Mouse (Mus musculus): Measurements from ENCODE around the gene Armc9. TPM values are rescaled to one million over a fixed set of nuclear protein-coding genes. Genes with fewer than 3 reads are reported as not detected.

The Armc9 gene
- total and polyA plus RNA-seq, 3 experiments: 10.9 to 15.5 (median 15.1) TPM

GRCm38 (mm10) chr1:86216412-86216811 lies 61.8 kb downstream of the Armc9 start:
- peaks cover 2 to 29% of the 10 kb centered on the region in 2 experiments; a peak in 2 of 4 replicates for H3K4me1 ChIP-seq (ENCODE audit: control insufficient read depth in 1 of 2, insufficient read depth in 2 of 2)
- DNase-seq (ENCODE audit: extremely low read depth): no peak
- H3K4me3 ChIP-seq (replicated peaks in 1 of 3; ENCODE audit: low read depth in 2 of 3, low read length in 2 of 3, poor library complexity in 1 of 3): no peak overlapping the region
- dilution Hi-C loops (cut with MboI; ENCODE audit: extremely low pct_ligation_motif_present, extremely low pct_unique_long_range_greater_than_20kb, low sequenced_read_pairs): no loop called here
- no peak overlapping the region for H3K4me2 ChIP-seq (ENCODE audit: insufficient read depth, low read depth, poor library complexity, severe bottlenecking)
- no peaks in the 10 kb centered on the region for H3K27me3 ChIP-seq (replicated peaks)
- H3K27ac ChIP-seq (ENCODE audit: insufficient read depth, low read depth): no peak overlapping the region
- no peaks in the 10 kb centered on the region for H3K79me2 ChIP-seq (replicated peaks; ENCODE audit: control insufficient read depth, extremely low read depth, insufficient read depth, poor library complexity, severe bottlenecking)
- H3K9me3 ChIP-seq (replicated peaks; ENCODE audit: low read length): no peaks in the 10 kb centered on the region
- TF ChIP-seq CHD1 (IDR thresholded peaks at IDR 0.05; ENCODE audit: low read depth, low read length) (no peak), USF2 (conservative IDR thresholded peaks at IDR 0.05; ENCODE audit: low read depth, low read length) (no peak), MXI1 (IDR thresholded peaks at IDR 0.05; ENCODE audit: low read depth, low read length) (no peak), EP300 (IDR thresholded peaks at IDR 0.05; ENCODE audit: low read length) (no peak), CHD2 (IDR thresholded peaks at IDR 0.05; ENCODE audit: low read length) (no peak), MEF2A (IDR thresholded peaks at IDR 0.05; ENCODE audit: borderline replicate concordance, low read depth, low read length) (no peak), KAT2A (IDR thresholded peaks at IDR 0.05; ENCODE audit: insufficient replicate concordance, low read length) (no peak), CTCF (conservative IDR thresholded peaks at IDR 0.05 in 1 of 2, IDR thresholded peaks at IDR 0.05 in 1 of 2; ENCODE audit: low read depth in 2 of 2, low read length in 2 of 2) (no peak), NRF1 (IDR thresholded peaks at IDR 0.05; ENCODE audit: low read depth, low read length) (no peak)
- peaks cover 19 to 61% of the 10 kb centered on the region in 2 experiments for H3K36me3 ChIP-seq (replicated peaks in 1 of 2; ENCODE audit: control insufficient read depth in 1 of 2, insufficient read depth in 1 of 2, low read length in 1 of 2)
- no peak overlapping the region for H3K9ac ChIP-seq (ENCODE audit: insufficient read depth, low read depth)
- in situ Hi-C loops (cut with MboI; ENCODE audit: low pct_ligation_motif_present, low pct_unique_long_range_greater_than_20kb, low sequenced_read_pairs): no loop called here

GRCm38 (mm10) chr1:86217976-86218375 lies 63.4 kb downstream of the Armc9 start:
- in situ Hi-C loops (cut with MboI; ENCODE audit: low pct_ligation_motif_present, low pct_unique_long_range_greater_than_20kb, low sequenced_read_pairs): no loop called here
- peaks cover 2 to 29% of the 10 kb centered on the region in 2 experiments; a peak in 2 of 4 replicates for H3K4me1 ChIP-seq (ENCODE audit: control insufficient read depth in 1 of 2, insufficient read depth in 2 of 2)
- peaks cover 19 to 49% of the 10 kb centered on the region in 2 experiments for H3K36me3 ChIP-seq (replicated peaks in 1 of 2; ENCODE audit: control insufficient read depth in 1 of 2, insufficient read depth in 1 of 2, low read length in 1 of 2)
- no peak overlapping the region for H3K9ac ChIP-seq (ENCODE audit: insufficient read depth, low read depth)
- no peaks in the 10 kb centered on the region for H3K79me2 ChIP-seq (replicated peaks; ENCODE audit: control insufficient read depth, extremely low read depth, insufficient read depth, poor library complexity, severe bottlenecking)
- TF ChIP-seq TBP (conservative IDR thresholded peaks at IDR 0.05; ENCODE audit: low read depth, low read length) (no peak), IRF4 (IDR thresholded peaks at IDR 0.05; ENCODE audit: low read depth, low read length) (no peak), NELFE (IDR thresholded peaks at IDR 0.05; ENCODE audit: low read depth, low read length) (no peak), MYC (IDR thresholded peaks at IDR 0.05; ENCODE audit: low read depth, low read length) (no peak), UBTF (IDR thresholded peaks at IDR 0.05; ENCODE audit: low read depth, low read length) (no peak), ZNF384 (IDR thresholded peaks at IDR 0.05; ENCODE audit: low read depth, low read length) (no peak), ZMIZ1 (IDR thresholded peaks at IDR 0.05; ENCODE audit: low read depth, low read length) (no peak), MAX (IDR thresholded peaks at IDR 0.05; ENCODE audit: low read length) (no peak), MXI1 (IDR thresholded peaks at IDR 0.05; ENCODE audit: low read depth, low read length) (no peak), CHD1 (IDR thresholded peaks at IDR 0.05; ENCODE audit: low read depth, low read length) (no peak), USF1 (IDR thresholded peaks at IDR 0.05; ENCODE audit: low read depth, low read length) (no peak), NRF1 (IDR thresholded peaks at IDR 0.05; ENCODE audit: low read depth, low read length) (no peak), MAZ (IDR thresholded peaks at IDR 0.05; ENCODE audit: low read depth, low read length) (no peak), MAFK (IDR thresholded peaks at IDR 0.05; ENCODE audit: insufficient replicate concordance, low read length) (no peak), CTCF (conservative IDR thresholded peaks at IDR 0.05 in 1 of 2, IDR thresholded peaks at IDR 0.05 in 1 of 2; ENCODE audit: low read depth in 2 of 2, low read length in 2 of 2) (no peak), CHD2 (IDR thresholded peaks at IDR 0.05; ENCODE audit: low read length) (no peak)
- no peak overlapping the region for H3K4me3 ChIP-seq (replicated peaks in 1 of 3; ENCODE audit: low read depth in 2 of 3, low read length in 2 of 3, poor library complexity in 1 of 3)
- dilution Hi-C loops (cut with MboI; ENCODE audit: extremely low pct_ligation_motif_present, extremely low pct_unique_long_range_greater_than_20kb, low sequenced_read_pairs): no loop called here
- no peak overlapping the region for H3K27ac ChIP-seq (ENCODE audit: insufficient read depth, low read depth)
- no peak overlapping the region for H3K4me2 ChIP-seq (ENCODE audit: insufficient read depth, low read depth, poor library complexity, severe bottlenecking)
- no peaks in the 10 kb centered on the region for H3K9me3 ChIP-seq (replicated peaks; ENCODE audit: low read length)
- no peak for DNase-seq (ENCODE audit: extremely low read depth)
- H3K27me3 ChIP-seq (replicated peaks): no peaks in the 10 kb centered on the region

All from CH12.LX (cell line).